Mouse (Mus musculus) adrenal gland, postnatal 4 days (tissue): ENCODE results near the gene Spcs2. TPM values are rescaled to one million over a fixed set of nuclear protein-coding genes. Genes with fewer than 3 reads are reported as not detected.

ENCODE experiments used
- DNase-seq, 2 experiments: peaks; one replicate each; pipeline ENCODE4 v3.0.0; 2021 to 2022; ENCODE audit warnings: low spot score in 2 of 2, mixed read lengths in 2 of 2
- total RNA-seq, 2 experiments: library from RNA; stranded (reverse); gene quantifications; 2 replicates each; pipeline ENCODE4 v1.2.3; 2021

The Spcs2 gene
- total RNA-seq, 2 experiments from 2014 or later, result 173 to 175 TPM

GRCm38 (mm10) chr7:99787935-99788334 is 75.3 kb downstream of the Spcs2 start:
- DNase-seq, result no peak

Other genes starting within 250 kb of the Spcs2 start
- gene Tpbgl, start 236.4 kb downstream of the Spcs2 start, total RNA-seq, result 10 to 100 TPM; 12.7 to 14.2 TPM
- 10 to 100 TPM; 14.6 to 15.3 TPM for gene Slco2b1, start 152.1 kb downstream of the Spcs2 start, total RNA-seq
- not detected for gene Olfr520, start 133.2 kb downstream of the Spcs2 start, total RNA-seq
- gene Olfr521, start 100.0 kb downstream of the Spcs2 start, total RNA-seq, result not detected
- 1 to 10 TPM; 4.4 to 4.6 TPM for gene Neu3, start 35.0 kb downstream of the Spcs2 start, total RNA-seq
- 1 to 10 TPM; 2.0 to 3.4 TPM for gene Xrra1, start 4.3 kb downstream of the Spcs2 start, total RNA-seq
- 10 to 100 TPM; 24.5 to 25.6 TPM for gene Rnf169, start 117.0 kb upstream of the Spcs2 start, total RNA-seq
- gene Chrdl2, start 142.7 kb upstream of the Spcs2 start, total RNA-seq, result not detected